Mouse (Mus musculus) layer of hippocampus, adult 9-10 months (tissue): ENCODE results near the gene Zdhhc20.
"Not testable (repeated sequence)": the region's sequence is repeated elsewhere in the genome, so short reads cannot be mapped to it uniquely, and the experiment has no call there.

Experiments used
- DNase-seq: peaks from one replicate; pipeline ENCODE4 v3.0.0; 2022; ENCODE audit warnings: low spot score

The Zdhhc20 gene

GRCm38 (mm10) chr14:57890011-57890842, at the start of gene Zdhhc20:
Zdhhc20 (minus strand) TSS chr14:57890276.
- DNase-seq: peak; percentile 83

- DNase-seq: no peak
Observed at GRCm38 (mm10) chr14:57937297-57937696, 47.2 kb upstream of the Zdhhc20 start.

DNA sequence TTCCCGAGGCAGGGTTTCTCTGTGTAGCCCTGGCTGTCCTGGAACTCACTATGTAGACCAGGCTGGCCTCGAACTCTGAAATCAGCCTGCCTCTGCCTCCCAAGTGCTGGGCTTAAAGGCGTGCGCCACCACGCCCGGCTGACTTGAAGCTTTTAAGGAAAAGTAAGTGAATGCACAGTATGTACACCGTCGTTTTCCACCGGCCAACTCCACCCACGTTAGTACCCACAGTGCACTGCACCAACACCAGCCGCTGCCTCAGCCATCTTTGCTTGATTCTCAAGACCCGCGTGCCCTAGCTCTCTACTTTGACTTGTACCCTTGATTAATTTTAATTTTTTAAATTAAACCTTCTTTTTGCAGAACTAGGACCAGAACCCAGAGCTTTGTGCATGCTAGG, 44.6 kb upstream of the Zdhhc20 start:
- no peak for DNase-seq

DNA sequence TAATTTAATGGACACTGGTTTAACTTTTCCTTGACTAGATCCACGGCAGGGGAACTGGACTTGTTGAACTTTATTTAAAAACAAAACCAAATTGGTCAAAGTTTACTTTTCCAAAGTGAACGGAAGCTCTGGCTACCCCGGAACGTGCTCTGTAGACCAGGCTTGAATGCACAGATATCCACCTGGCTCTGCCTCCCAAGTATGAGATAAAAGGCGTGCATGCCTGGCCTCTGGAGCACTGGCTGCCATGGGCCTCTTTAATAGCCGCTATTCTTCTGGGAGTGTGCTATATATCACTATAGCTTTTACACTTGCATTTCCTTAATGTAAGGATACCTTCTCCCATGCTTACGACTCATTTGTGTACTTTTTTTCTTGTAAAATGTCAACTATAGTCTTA, 43.5 kb upstream of the Zdhhc20 start:
- no peak for DNase-seq

DNA sequence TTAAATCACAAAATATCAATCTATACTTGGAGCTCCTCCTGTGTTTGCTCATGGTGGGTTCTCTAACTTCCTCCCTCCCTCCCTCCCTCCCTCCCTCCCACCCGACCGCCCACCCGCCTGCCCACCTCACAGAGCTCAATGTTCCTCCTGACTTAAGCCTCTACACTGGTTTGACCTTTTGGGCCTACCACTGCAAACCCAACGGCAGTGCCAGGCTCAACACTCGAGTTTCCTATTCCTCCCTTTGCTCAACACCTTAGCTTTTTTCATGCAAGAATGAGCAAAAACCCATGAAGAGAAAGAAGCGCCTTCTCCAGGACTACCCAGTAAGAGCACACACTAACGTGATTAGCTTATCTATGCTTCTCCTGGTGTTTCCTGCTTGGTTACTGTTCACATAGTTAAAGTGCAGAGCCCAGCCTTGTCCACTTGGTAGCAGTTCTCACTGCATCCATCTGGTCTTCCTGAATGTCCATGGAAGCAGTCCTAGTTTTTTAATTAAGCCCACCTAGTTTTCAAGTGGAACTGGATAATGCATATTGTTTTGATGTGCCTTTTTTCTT, 42.9 kb upstream of the Zdhhc20 start:
- DNase-seq: no peak

DNA sequence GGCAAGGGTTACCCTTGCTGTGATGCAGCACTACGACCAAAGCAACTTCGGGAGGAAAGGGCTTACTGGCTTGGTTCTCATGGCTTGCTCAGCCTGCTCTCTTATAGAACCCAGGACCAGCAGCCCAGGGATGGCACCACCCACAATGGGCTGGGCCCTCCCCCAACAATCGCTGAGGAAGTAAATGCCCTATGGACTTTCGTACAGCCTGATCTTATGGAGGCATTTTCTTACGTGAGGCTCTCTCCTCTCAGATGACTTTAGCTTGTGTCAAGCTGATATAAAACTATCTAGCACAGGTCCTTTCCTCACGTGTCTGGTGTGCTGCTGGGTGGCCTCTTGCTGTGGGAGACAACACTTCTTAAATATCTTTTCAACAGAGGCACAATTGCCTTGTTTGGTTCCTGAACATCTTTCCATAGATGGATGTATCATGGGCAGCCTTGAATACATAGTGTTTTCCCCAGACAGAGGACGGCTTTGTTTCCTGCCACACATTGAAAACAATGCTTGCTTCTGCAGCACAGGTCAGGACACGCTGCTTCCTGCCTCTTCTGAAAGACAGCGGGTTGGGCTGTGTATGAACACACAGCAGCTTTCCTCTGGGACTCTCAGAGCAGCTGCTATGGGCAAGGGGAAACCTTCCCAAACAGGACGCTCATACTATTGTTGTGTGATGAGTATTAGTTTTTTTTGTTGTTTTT, 31.5 kb upstream of the Zdhhc20 start:
- DNase-seq: no peak

DNA sequence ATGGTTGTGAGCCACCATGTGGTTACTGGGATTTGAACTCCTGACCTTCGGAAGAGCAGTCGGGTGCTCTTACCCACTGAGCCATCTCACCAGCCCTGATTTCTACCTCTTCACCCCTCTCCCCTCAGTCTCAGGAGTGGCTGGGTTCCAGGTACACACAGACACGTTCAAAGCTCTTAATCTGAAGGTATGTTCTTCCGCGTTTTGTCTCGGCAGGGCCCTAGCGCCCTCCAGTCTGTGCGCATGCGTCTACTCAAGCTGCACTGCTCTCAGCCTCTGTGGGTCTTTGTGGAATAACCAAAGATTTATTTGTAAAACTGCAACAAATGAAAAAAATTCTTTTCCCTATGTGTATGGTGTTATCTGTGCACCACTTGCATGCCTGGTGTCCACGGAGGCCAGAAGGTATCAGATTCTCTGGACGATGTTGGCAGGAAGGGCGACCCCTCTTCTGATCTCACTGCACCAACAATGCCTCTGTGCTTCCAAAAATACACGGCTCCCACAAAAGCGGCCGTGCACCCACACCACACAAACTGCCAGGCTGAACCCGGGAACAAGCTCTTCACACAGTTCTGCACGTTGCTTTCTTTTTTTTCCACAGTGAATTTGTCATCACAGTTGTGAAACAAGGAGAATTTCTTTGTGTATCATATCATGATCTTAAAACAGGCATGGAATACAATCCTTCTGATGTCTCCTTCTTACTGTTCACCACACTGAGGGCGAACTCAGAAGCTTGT, 30.7 kb upstream of the Zdhhc20 start:
- no peak for DNase-seq

GRCm38 (mm10) chr14:57919148-57919875, 29.2 kb upstream of the Zdhhc20 start:
- no peak for DNase-seq

DNA sequence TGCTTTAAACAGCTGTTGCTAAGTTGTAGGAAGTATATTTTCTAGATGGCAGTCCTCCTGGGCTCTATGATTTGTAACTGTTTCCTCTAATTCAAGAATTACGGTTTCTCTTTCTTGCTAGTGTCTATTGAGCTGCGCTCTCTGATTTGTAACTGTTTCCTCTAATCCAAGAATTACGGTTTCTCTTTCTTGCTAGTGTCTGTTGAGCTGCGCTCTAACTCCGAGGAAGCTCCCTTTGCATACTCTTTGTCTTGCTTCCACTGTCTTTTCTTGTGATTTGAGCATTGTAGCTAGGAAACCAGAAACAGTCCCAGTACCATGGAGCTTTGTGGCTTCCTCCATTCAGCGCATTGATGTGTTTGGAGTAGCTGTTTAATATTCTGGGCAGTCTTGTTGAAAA, 25.3 kb upstream of the Zdhhc20 start:
- no peak for DNase-seq

DNA sequence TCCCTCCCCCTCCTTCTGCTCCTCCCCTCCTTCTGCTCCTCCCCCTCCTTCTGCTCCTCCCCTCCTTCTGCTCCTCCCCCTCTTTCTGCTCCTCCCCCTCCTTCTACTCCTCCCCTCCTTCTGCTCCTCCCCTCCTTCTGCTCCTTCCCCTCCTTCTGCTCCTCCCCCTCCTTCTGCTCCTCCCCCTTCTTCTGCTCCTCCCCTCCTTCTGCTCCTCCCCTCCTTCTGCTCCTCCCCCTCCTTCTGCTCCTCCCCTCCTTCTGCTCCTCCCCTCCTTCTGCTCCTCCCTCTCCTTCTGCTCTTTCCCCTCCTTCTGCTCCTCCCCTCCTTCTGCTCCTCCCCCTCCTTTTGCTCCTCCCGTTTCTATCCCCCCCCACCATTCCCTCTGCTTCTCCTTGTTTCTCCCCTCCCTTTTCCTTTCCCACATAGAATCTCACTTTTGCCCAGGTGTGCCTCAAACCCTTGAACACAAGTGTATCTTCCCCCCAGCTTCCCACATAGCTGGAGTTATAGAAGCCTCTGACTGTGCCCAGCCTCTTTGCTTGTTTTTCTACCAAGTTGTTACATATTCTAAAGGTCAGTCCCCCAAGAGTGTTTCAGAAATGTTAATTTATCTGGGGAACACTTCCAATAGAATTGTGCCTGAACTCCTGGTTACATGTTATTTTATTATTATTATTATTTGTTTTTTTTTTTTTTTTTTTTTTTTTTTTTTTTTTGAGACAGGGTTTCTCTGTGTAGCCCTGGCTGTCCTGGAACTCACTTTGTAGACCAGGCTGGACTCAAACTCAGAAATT, 22.3 kb upstream of the Zdhhc20 start:
- DNase-seq: not testable (repeated sequence)

- DNase-seq: not testable (repeated sequence)
Observed at GRCm38 (mm10) chr14:57911787-57912186, 21.7 kb upstream of the Zdhhc20 start.

DNA sequence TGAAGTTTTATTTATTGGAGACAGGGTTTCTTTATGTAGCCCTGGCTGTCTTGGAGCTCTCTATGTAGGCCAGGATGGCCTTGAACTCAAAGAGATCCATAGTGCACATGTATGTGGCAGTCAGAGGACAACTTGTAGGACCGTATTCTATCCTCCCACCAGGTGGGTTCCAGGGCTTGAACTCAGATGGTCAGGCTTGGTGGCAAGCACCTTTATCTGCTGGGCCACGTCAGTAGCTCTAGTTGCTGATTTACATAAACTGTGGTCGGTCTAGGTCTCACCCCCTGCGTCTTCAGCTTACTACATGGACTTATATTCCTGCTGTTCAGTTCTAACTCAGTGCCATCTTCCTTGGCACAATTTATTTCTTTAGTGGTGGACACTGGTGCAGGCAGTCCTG, 21.2 kb upstream of the Zdhhc20 start:
- no peak for DNase-seq

DNA sequence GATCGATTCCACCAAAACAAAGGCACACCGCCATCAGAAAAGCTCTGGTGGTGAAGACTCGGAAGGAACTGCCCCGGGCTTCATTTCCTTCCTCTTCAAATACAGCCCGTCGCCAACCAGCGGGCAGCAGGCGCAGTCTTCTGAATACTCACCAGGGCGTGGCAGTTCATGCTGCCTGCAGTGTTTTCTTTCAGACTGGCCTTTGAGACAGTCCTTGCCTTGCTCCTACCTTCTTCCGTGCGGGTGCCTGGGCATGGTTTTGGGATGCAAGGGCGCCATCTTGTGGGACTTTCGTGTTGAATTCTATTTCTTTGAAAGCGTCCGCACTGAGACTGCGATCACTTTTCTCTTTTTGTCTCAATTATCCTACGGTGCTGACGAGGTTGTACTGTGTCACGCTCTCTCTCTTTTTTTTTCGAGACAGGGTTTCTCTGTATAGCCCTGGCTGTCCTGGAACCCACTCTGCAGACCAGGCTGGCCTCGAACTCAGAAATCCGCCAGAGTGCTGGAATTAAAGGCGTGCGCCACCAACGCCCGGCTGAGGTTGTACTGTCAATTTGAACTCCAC, 20.5 kb upstream of the Zdhhc20 start:
- no peak for DNase-seq

DNA sequence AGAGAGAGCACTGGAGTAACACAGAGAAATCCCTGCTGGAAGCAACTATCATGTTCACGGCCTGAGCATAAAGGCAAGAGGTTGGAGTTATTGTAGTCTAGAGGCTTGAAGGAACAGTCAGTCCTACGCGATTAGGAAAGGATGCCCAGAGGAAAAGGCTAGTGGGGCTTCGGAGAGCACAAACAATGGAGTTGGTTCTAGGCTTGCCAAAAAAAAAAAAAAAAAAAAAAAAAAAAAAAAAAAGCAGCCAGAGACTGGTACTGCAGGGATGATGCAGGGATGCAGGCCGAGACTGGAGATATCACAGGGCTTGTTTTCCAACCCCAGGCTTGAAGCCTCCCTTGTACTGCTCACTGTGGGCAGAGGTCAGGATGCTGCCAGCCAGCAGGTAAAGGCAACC, 19.2 kb upstream of the Zdhhc20 start:
- no peak for DNase-seq

- no peak for DNase-seq
Observed at GRCm38 (mm10) chr14:57908431-57908830, 18.4 kb upstream of the Zdhhc20 start.

DNA sequence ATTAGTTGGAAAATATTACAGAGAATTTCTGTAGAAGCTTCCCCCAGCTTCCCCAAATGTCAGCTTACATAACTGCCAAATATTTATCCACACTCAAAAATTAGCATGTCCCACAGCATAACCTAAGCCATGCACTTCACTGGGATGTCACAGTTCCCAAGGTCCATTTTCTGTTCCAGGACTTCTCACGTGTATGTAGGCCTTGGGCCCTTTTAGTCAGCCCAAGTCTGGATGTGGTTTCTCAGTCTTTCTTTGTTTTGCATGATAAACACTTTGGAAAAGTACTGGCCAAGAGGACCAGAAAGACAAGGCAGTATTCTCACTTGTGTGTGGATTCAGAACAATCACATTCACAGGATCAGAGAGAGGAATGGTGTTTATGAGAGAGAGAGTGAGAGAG, 11.9 kb upstream of the Zdhhc20 start:
- no peak for DNase-seq

GRCm38 (mm10) chr14:57896882-57897281, 6.8 kb upstream of the Zdhhc20 start:
- no peak for DNase-seq

GRCm38 (mm10) chr14:57896088-57896871, 6.2 kb upstream of the Zdhhc20 start:
- not testable (repeated sequence) for DNase-seq

DNA sequence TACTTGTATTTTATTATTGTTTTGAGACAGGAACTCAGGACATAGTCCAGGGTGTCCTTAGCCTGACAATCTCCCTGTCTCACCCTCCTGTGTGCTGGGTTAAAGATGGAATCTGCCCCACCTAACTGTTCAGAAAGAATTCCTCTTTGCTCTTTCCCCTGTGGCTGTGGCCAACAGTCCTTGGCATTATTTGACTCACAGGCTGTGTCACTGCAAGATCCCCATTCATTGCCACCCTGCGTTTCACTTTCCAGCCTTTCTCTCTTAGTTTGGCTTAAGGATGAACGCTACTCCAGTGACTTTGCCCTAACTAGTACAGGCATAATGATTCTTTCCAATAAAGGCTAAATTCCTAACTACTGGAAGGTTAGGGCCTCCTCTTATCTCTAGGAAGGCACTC, 4.3 kb upstream of the Zdhhc20 start:
- DNase-seq: no peak

DNA sequence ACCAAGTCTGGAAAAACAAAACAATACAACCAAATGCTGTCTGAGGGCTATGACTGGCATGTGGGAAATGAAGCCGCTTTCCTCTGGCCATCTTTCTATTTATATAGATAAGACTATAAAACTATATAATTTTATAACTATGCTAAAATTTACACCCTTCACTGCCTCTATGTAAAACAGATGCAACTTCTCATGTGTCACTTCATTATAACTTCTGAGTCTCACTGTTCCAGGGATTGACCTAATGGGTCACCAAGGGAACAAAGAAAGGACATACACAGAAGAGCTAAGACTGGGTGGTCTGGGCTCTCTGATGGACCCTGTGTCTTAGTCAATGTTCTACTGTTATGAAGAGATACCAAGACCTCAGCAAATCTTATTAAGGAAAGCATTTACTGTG, 2.9 kb upstream of the Zdhhc20 start:
- DNase-seq: no peak
